Mouse (Mus musculus) CD4-positive naive resting alpha-beta T cell, adult 57 days (primary cell): ENCODE data around the gene Pawr. TPM values are rescaled to one million over a fixed set of nuclear protein-coding genes. Genes with fewer than 3 reads are reported as not detected.

ENCODE experiments used
- total RNA-seq: library from RNA; stranded (reverse); gene quantifications from one replicate; pipeline ENCODE4 v1.2.4, GENCODE M21; 2023

Pawr gene
- total RNA-seq: 0.68 TPM

GRCm38 (mm10) chr10:108331784-108332561, at the start of gene Pawr:
Gene Pawr, plus strand, starts transcription at chr10:108332121.

Other genes with a start within 250 kb of the Pawr start
- gene Ppp1r12a, start 169.9 kb upstream of the Pawr start, total RNA-seq: 191 TPM